Mouse (Mus musculus) cerebellum, adult 9-10 months (tissue): ENCODE results near the gene Slc2a5.

Experiments used
- DNase-seq: peaks from one replicate; pipeline ENCODE4 v3.0.0; 2022

Slc2a5 gene

DNA sequence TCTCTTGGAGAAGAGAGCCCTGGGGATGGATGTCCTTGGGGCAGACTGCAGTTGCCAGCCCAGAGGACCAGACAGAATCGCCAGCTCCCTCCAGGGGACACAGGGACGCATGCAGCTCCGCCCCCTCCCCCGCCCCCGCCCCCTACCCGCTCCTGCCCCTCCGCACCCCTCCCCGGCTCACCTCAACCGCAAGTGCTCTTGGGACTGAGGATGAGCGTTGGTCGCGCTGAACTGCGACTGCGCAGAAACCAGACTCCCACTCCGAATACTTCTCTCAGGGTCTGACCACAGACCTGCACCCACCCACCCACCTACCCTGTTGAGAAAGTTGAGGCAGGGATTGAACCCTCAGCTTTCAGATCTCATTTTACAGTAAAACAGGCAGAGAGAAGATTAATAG, at the start of gene Slc2a5:
Slc2a5 (plus strand) TSS at position 229 of the 400 bp plus-strand sequence.
- DNase-seq = no peak

DNA sequence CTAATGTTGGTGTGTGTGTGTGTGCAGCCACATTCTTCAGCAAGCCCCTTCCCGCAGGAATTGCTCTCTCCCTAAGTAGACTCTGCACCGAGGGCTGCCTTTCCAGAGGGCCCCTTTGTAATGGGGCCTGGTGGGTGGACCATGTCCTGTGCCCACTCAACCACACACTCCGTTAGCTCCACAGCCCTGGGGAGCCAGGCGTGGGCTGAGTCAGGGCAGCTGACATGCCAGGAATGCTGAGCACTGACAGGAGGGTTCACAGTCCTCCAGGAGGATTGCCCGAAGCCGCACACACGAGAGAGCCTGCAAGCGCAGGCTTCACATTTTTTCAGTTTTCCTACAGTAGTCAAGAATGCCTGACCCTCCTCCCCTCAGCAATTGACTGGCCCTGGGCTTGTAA, 48.9 kb upstream of the Slc2a5 start:
- DNase-seq = no peak

DNA sequence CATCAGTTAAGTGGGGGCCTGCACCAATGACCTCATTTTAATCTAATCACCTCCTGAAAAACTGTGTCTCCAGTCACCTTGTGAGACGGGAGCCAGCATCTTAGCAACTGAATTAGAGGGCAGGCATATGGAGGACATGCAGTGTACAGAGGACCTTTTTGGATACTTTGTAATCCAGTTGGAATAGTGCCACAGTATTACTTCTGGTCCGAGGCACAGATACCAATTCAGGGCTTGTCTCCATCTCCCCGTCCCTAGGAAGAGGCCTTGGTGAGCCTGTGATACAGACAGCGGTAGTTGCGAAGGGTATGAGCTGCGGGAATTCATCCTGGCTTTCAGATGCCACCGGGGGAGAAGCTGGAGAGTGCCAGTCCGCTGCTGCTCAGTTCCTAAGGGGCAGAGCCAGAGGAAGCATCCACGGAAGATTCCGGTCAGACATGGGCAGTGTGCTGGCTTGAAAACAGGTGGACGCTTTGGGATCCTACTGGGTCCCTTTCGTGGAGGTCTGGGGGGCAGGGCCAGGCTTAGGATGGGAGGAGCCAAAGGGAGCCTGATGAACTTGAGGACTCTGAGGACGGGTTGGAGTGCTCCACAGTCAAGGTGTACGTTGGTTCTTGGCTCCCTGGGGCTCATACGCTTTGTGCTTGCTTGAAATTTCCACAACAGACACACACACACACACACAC, 46.5 kb upstream of the Slc2a5 start:
- peak; percentile 51 for DNase-seq

DNA sequence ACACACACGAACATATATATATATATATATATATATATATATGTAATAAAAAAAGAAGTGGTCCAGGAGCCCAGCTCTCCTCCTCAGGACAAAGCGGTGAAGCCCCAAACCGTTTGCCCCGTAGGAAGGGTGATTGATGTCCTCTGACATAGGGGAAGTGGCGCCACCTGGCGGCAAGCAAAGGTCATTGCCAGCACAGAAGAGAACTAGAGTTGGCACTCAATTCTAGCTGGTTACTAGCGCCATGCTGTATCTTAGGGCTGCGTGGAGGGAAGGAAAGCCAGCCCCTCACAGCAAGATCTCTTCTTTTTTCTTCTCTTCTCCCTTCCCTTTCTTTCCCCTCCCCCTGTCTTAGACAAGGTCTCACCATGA, 46.0 kb upstream of the Slc2a5 start:
- DNase-seq = peak; percentile 59

DNA sequence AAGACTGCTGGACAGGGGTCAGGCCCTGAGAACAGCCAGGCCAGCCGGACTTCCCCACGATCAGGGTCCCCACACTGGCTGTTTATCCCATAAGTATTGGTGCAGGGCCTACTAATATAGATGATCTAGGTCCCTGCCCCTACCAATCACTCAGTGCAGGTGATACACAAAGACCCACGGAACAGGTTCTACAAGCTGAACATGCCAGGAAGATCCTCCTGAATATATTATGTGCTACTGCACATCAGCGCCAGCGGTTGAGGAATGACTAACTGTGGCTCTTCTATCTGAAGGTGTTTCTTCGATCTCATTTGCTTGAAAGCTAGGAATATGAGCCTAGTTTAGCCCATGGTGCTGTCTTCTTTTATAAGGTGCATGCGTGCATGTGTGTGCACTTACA, 43.7 kb upstream of the Slc2a5 start:
- no peak for DNase-seq

DNA sequence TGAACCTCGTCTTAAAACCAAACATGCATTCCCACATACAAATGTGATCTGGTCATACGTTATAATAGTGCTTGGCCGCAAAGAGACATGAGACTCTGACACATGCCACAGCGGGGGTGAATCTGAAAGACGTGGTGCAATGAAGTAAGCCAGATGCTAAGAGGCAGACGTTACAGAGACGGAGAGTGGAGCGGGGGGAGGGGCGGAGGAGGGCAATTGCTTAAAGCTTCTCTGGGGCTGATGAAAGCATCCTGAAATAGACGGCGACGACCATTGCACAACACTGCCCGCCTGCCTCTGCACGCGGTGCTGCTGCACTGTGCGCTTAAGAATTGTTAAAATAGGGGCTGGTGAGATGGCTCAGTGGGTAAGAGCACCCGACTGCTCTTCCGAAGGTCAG, 42.9 kb upstream of the Slc2a5 start:
- no peak for DNase-seq

DNA sequence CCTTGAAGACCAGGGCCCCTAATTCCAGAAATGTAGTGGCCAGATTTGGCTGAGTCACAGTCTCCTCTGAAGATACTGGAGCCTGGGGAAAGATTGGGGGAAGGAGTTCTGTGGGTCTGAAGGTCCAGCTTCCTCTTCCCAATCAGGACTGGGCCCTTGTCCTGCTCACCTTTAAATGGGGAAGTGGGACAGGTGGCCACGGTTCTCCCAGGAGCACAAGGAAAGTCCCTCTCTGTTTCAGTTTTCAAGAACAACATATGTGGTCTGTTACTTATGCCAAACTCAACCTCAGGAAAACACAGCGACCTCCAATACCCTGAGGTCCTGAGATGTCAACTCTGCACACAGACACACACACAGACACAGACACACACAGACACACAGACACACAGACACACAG, 40.4 kb upstream of the Slc2a5 start:
- no peak for DNase-seq

DNA sequence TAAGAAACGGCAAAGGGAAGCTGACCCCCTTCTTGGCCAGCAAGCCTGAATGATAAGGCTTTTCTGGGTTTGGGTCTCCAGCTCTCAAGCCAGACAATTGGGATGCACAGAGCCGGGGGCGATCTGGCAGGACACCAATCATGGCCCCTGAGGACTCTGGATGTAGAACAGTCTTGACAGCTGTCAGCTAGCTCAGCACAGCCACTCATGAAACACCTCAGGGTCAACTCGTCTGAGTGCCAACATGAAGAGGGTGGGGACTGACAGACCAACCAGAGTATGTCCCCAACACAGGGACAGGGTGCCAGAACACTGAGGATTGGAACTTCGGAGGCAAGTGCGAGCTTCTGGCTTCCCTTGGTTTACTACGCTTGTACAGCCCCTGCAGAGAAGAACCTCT, 39.8 kb upstream of the Slc2a5 start:
- DNase-seq = no peak

DNA sequence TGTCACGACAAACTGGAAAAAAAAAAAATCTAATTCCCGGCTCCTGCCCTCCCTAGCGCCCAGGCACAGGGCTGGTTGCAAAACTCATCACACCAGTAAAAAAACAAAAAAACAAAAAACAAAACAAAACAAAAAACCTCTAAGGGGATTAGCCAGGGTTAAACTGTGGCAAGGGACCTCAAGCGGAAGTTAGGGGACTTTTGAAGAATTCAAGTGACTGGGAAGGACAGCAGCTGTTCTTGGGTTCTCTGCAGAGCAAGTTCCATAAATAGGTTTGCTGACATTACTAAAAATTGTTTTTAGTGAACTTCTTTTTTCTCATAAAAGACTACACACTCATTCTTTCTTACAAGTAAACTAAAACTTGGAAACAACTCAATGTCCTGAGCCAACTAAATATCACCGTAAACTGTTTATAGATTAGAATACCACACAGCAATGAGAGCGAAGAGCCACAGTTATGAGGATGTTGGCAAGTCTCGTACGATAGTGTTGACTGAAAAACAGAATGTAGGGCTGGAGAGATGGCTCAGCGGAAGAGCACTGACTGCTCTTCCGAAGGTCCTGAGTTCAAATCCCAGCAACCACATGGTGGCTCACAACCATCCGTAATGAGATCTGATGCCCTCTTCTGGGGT, 38.6 kb upstream of the Slc2a5 start:
- no peak for DNase-seq

DNA sequence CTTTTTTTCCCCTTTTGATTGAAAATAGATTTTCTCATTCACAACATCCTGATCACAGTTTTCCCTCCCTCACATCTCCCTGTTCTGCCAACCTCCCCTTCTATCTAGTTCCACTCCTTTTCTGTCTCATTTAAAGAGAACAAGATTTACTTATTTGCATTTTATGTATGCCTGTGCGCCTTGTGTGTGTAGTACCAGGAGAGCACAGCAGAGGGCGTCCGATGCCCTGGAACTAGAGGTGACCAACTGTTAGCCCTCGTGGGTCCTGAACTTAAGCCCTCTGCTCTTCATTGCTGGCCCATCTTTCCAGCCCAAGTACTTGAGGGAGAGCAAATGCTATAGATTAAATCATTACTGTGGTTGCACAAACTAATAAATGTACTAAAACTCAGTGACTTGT, 33.7 kb upstream of the Slc2a5 start:
- no peak for DNase-seq

DNA sequence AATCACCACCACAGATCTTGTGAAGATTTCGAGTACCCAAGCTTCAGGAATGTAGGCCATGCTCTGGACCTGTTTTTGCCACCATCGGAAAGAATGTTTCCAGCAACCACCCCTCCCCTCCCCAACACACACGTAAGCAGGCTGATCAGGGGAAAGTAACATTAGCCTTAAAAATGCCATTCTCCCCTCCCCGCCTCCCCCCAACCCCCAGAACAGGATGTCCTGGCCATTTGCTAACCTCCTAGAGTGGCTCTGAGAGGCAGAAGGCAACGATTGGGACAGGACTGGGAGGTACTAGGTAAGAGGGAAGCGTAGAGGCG, 32.3 kb upstream of the Slc2a5 start:
- no peak for DNase-seq

DNA sequence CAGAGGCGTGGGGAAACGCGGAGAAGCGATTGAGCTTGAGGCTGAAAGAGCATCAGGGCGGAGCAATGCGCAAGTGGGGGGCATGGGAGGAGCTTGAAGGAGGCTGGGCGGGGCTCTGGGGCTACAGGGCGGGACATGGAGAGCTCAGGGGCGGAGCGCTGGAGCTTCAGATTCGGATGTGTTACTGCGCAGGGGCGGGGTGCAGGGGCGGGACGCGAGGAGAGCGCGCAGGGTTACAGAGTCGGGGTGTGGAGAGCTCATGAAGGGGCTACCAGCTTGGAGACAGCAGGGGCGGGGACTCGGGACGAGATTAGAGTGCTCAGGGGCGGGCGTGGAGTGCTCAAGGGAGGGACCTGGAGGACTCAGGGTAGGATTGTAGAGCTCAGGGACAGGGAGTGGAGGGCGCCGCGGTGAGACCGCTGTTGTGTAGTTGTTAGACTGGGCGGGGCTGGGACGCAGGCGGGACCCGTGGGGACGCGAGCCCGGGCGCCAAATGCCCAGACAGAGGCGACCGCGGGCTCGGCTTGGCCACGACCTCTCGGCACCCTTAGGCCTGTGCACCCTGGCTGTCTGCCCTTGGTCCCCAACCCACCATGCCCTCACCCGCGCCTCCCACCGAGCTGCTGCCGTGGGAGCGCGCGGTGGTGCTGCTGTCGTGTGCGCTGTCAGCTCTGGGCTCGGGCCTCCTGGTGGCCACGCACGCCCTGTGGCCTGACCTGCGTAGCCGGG, 31.8 kb upstream of the Slc2a5 start, which contains the start of gene Gpr157:
Gpr157 (plus strand) TSS at position 205 of the 729 bp plus-strand sequence.
- peak; percentile 92 for DNase-seq

DNA sequence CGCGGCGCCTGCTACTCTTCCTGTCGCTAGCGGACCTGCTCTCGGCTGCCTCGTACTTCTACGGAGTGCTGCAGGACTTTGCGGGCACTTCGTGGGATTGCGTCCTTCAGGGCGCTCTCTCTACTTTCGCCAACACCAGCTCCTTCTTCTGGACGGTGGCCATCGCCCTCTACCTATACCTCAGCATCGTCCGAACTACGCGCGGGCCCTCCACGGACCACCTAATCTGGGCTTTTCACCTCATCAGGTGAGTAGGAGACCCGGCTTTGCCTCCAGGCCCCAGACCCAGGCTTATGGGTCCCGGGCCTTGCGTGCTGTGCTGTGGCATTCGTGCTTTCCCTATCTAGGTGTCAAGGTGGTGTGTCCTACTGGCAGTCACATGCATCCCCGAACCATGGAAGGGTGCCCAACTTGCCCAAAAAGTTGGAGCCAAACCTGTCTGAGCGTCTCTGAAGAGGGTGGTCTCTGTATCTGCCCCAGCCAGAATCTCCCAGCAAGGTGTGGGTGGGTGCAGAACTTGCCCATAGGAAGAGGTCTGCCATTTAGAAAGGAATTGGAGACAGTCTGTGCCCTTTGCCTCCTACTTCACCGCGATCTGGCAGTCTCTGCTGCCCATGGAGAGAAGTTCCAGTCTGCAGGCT, 31.1 kb upstream of the Slc2a5 start:
- DNase-seq = peak; percentile 52

DNA sequence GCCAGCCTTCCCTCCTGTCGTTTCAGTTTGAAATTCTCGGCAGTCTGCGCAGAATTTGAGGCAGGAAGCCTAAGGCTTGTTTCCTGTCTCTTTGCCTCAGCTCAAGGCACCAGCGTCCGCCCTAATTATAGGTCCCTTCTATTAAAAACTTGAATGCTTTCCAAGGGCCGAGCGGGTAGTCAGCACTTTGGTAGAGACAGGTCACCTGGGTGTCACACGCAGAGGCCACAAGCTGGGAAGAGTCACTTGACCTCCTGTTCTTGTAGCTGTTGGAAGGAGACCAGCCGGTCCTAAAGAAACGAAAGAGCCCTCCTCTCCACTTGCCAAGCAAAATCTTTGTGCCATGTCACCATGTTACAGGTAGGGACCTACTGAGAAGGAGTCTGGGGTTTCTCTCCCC, 30.0 kb upstream of the Slc2a5 start:
- peak; percentile 66 for DNase-seq

DNA sequence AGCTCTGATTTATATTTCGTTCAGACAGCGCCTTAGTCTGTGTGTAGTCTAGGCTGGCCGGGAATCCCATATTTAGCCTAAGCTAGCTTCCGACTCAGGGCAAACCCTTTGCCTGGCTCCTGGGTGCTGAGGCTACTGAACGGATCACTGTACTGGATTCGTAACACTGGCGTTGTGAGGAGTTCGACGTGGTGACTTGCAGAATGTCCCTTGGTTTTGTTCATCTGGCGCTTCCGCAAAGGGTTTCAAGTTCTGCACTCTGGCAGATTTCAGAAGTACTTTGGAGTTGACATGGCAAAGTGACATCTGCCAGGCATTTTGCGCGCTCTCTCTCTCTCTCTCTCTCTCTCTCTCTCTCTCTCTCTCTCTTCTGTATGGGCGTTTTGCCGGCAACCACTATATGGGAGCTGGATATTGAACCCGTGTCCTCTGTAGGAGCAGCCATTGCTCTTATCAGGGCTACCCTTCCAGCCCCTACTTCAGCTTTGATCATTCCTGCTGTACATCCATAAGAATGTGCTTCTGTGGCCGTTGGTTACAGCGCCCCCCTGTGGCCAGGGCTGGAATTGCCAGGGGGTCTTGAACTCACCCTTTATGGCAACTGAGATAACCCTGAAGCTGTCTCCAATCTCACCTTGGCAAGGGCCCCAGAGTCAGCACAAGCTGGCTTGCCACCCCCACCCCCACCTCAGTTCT, 27.0 kb upstream of the Slc2a5 start:
- DNase-seq = peak; percentile 46

DNA sequence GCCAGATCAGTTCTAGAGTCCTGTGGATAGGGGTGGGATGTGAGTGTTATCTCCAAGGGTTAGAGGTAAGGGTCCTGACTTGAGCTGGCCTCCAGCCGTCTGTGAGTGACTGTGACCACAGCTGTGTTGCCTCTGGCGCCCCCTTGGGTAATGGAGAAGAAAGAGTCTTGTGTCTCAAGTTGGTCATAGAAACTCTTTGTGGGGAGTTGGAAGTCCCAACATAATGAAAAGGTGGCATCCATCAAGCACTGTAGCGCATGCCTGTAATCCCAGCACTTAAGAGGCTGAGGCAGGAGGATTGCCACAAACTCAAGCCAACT, 26.5 kb upstream of the Slc2a5 start:
- no peak for DNase-seq

DNA sequence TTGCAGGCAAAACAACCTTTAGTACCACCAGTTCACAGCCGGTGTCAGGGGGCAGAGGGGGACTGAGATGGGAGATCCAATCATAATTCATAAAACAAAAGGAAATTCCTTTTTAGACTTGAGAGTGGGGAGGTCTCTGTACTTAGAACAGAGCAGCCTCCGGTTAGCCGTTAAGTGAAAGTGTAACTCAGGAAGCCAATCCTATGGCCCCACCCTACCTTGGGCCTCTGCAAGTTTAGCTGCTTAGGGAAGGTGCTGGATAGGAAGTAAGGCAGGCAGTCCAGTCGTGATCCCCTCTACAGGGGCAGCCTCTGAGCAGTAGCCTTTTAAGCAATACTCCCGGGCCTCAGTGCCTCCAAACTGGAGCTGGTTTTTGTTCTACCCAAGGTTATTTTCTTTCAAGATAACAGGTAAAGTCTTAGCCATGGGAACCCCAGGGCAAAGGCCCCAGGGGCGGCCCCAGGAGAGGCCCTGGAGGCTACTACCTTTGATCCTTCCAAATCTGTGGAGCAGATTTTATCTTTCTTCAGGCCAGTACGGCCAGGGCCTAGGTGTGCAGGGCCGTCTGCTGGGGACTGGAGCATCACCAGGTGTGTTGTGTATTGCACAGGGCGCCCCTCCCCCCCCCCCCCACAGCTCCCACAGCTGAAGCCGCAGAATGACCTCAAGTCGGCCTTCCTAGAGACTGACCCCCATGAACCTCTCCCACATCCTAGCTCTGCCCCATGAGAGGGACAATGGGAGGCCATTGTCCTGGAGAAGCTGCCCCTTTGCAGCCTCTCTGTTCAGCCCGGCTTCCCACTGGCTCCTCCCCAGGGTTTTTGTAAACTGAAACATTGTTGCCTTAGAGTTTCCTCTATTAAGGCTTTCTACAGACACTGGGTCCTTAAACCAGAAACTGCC, 25.3 kb upstream of the Slc2a5 start:
- DNase-seq = no peak

DNA sequence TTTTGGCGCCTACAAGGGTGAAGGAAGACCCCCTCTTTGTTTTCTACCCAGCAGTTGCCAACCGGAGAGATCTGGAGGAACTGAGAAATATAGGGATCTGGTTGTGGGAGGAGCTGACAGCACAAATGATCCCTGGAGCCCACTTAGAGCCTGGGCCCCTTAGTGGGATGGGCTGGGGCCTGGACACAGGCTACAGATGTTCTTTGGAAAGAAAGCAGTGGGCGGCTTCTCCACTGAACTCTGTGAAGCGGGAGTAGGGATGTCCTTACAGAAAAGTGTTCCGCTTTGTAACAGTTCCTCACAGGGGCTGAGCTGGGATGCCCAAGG, 24.7 kb upstream of the Slc2a5 start:
- no peak for DNase-seq

DNA sequence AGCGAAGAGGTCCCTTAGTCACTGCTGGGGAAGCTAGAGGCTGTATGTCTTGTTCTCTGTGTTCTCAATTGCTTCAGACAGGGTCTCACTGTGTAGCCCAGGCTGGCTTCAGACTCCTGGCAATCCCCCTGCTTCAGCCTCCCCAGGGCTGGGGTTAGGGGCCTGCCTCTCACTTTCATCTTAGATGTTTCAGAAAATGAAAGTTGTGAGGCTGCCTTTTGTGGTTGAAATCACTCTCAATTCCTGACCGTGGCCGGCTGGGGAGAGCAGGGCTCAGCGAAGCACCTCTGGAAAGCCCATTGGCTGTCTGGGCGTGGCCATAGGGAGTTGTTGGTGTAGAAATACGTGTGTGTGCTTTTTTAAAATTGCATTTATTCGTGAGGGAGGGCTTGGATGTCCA, 22.8 kb upstream of the Slc2a5 start:
- DNase-seq = no peak

DNA sequence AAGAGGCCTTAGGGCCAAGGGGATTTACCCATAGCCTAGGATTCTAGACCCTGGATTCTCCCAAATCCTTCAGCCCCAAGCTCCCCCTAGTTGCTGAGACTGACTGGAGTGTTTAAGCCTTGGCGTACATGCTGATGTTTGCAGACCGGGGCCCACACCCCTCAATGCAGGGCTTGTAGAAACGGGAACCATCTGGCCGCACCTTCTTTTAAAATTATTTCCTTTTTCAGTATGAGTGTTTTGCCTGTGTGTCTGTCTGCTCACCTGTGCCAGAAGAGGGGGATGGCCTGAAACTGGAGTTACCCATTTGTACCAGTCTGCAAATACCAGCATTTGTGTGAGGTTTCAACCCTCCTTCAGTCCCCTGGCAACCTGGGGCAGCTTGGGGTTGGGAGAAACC, 21.2 kb upstream of the Slc2a5 start:
- DNase-seq = no peak

DNA sequence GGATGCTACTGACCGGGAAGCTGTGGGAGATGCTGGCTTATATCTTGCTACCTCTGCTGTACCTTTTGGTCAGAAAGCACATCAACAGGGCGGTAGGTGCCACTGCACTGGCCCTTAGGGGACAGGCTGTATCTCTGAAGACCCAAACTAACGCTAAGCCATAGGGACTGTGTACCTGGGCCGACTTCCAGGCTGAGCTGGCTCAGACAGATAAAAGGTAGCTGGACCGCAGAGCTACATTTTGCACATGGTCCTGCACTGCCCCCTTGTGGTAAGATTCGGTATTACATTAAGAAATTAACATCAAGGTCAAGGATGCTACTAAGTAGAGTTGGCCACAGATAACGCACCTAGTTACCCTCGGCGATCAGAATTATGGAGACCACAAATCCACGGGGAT, 20.2 kb upstream of the Slc2a5 start:
- DNase-seq = peak; percentile 93

DNA sequence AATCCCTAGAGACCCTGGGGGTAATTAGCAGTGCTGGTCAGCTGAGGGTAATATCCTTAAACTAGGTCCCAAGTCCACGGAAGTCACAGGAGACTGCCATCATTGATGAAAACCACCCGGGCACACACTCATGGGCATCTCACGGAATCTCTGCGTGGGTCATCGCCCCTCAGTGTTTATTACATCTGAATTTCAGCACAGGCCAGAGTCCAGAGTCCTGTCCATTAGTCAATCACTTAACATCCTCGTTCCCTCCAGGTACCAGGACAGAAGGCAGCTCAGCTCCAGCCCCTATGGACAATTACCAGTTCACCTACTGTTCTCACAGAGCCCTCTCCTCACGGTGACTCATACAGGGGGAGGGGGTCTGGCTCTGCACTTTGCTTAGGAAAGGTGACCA, 16.3 kb upstream of the Slc2a5 start:
- DNase-seq = no peak

DNA sequence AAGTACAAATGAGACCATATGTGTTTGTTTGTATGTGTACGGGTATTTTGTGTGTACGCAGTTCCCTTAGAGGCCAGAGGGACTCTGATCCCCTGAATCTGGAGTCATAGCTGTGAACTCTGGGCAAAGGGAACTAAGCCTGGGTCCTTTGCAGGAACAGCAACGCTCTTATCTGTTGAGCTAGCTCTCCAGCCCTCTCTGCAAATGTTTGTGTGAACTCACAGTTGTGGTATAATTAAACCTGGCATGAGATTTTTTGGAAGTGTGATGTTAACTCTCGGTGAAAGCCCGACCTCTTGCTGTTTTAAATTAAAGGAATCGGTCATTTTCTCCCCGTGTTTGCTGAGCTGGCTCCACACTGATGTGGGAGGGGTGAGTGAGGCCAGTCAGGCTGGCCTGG, 13.4 kb upstream of the Slc2a5 start:
- no peak for DNase-seq
